Mouse (Mus musculus) right cerebral cortex, adult 2 months (tissue): ENCODE measurements around the gene Fam136a.
"Not testable (repeated sequence)": the region's sequence is repeated elsewhere in the genome, so short reads cannot be mapped to it uniquely, and the experiment has no call there.

Experiments used
- DNase-seq, 2 experiments: peaks; one replicate each; pipeline ENCODE4 v3.0.0; 2021 to 2022; ENCODE audit warnings: low spot score in 2 of 2

The Fam136a gene

DNA sequence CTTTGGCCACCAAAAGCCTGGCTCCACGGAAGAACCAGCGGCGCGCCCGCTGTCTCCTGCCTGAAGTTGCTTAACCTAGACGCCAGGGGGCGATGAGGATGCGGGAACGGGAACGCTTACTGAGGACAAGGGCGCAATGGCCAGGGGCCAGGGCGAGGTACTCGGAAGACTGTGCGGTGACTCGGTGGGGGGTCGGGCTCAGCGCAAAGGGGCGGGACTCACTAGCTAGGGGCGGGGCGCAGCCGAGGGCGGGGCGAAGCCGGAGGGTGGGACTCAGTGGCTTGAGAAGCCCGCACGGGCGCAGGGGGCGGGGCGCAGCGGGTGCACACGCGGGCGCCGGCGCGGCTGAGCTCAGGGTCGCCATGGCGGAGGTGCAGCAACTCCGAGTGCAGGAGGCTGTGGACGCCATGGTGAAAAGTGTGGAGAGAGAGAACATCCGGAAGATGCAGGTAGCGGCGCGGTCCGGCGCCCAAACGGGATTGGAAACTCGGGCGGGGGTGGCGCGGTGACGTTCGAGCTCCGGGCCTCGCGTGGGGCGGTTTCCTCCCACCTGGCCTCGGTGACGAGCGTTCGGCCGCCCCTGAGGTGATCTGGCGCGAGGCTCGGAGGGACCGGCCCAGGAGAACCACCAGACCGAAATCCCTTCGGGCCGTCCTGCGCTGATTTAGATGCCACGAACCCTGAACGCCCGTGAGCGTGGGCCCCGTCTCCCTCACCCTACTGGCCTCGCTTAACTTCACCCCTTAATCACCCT lies at the start of gene Fam136a:
TSS of gene Fam136a (plus strand) at position 276 of the 754 bp plus-strand sequence.
- DNase-seq: peak; percentile 90 to 92

DNA sequence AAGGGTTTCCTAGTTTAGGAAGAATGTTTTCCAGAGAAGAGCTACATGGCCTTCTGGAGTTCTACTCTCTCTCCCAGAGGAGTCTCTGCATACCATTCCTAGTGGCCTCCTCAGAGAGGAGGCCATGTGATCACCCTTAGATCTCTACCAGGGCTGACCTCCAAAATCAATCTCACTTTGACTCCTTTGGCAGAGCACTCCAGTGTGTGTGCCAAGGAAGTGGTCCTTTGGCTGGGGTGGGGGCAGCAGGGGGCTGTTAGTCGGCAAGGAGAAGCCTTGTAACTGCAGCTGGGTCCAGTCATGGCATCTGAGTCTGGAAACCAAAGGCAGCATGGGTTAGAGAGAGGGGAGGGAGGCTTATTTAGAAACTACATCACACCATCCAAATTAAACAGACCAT lies 48.4 kb upstream of the Fam136a start:
- no peak for DNase-seq

DNA sequence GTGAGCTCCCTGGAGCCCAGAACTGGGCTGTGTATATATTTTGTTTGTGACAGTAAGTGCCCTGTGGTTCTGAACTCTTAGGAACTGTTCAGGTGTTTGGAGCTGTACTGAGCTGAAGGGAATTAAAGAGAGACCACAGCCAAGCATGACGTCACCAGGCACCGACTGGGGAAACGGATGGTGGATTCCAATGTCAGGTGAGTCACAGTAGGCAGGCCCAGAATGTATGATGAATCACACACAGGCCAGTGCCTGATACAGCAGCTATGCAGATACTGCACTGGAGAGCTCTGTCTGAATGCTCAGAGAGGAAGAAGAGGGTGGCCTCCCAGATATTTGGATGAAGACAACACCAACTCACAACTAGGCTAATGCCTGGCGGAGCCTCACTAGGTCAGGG lies 46.6 kb upstream of the Fam136a start:
- DNase-seq: peak; percentile 38 to 56

DNA sequence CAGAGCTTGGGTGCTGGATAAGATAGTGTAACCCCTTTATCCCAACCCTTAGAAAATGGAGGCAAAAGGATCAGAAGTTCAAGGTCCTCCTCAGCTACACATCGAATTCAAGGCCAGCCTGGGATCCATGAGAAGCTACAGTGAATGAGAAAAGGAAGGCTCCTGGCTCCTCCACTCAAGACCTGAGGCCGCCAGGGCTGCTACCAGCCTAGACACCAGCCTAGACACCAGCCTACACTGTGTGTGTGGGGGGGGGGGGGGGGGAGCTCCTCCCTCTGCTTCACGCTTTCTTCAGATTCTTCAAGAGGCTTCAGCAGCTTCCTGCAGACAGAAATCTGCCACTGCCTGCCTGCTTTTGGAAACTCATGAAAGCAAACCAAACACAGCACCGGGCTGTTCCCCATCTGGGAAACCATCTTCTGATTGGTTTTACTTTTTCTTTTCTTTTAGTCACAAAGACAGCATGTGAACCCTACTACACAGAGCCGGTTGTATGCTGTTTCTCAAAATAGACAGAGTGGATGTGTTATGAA lies 43.3 kb upstream of the Fam136a start:
- DNase-seq: no peak

DNA sequence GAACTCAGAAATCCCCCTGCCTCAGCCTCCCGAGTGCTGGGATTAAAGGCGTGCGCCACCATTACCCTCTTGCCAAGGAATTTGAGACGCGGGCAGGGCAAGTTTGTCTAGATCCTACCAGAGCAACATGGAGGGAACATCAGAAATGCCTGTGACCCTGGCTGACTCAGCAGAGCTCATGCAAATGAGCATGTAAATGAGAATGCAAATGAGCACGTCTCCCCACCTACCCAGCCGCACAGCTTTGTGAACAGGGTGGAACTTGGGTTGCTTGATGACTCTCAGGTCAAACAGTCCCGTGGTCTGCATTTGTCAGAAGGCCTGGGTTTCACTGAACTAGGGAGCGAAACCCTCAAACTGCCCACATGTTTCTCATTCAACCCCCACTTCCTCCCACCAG lies 42.5 kb upstream of the Fam136a start:
- no peak for DNase-seq

DNA sequence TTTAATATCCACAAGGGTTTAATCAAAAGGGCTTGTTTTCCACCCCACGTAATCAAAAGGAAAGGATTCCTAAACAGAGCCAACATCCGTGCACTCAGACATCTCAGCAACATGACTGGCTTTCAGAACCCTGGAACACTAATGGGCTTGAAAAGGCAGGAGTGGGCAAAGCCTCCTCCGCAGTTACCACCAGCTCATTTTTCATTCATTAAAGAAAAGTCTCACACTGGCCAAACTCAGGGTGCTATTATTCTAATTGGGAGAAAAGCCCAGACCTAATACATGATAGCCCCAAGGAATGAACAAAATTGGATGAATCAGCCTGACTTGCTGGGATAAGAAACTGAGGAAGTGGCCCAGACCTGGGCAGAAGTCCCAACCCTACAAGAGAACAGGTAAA lies 41.0 kb upstream of the Fam136a start:
- no peak for DNase-seq

DNA sequence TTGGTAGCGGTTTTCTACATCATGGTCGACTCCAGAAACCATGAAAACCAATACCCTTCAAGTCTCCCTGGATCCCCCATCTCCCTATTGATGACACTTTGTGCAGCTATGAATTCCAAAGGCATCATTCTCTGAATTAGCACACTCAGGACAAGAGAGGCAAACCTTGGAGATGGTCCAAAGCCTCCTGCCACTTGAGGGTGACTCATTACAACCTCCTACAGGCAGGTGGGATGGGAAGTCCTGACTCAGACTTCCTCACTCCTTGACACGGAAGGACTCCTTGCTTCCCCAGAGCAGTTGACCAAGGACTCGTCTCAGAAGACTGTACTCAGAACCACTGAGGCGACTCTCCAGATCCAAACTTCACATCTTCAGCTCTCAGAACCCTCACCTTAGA lies 39.8 kb upstream of the Fam136a start:
- peak; percentile 17 to 22 for DNase-seq

DNA sequence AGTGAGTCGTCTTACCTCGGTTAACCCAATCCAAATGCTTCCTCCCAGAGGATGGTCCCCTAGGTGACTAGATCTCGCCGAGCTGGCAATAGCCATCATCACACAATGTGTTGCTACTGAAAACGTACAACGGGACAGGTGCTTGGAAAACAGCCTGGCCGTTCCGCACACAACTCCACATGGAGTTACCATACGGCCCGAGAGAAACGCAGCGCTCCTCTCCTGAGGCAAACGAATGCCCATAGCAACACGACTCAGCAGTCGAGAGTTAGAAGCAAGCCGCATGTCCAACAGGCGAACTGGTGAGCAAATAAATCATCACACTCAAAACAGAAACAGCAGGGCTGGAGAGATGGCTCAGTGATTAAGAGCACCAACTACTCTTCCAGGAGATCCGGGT lies 38.6 kb upstream of the Fam136a start:
- no peak for DNase-seq

DNA sequence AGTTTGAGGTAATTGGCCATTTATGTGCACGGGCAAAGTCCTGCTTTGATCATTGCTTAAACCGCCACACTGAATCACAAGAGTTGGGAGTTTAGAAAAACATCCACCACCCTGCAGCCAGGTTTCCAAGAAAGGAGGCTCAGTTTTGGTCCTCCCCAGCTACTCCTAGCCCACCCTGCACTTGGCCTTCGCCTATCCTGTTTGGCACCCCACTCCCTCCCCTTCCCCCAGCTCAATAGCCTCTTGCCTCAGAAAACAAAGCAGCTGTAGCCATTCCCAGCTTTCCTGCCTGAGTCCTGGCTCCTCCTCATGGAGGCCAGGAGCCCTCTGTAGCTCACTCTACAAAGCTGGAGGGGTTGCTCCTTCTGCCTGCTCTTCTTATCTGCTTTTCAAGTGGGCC lies 37.1 kb upstream of the Fam136a start:
- no peak for DNase-seq

DNA sequence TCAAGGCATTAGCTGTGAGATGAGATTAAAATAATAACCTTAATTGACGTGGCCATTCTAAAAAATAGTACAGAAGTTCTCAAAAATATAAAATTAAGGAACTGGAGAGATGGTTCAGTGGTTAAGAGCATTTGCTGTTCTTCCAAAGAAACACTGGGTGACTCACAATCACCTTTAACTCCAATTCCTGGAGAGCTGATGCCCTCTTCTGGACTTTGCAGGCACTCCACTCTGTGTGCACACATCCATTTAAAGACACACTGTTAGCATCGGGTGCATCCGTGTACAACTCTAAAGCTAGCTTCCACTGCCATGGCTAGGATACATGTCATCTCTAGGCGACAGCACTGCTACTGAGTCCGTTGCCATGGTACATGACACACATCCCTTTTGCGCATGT lies 35.5 kb upstream of the Fam136a start:
- no peak for DNase-seq

DNA sequence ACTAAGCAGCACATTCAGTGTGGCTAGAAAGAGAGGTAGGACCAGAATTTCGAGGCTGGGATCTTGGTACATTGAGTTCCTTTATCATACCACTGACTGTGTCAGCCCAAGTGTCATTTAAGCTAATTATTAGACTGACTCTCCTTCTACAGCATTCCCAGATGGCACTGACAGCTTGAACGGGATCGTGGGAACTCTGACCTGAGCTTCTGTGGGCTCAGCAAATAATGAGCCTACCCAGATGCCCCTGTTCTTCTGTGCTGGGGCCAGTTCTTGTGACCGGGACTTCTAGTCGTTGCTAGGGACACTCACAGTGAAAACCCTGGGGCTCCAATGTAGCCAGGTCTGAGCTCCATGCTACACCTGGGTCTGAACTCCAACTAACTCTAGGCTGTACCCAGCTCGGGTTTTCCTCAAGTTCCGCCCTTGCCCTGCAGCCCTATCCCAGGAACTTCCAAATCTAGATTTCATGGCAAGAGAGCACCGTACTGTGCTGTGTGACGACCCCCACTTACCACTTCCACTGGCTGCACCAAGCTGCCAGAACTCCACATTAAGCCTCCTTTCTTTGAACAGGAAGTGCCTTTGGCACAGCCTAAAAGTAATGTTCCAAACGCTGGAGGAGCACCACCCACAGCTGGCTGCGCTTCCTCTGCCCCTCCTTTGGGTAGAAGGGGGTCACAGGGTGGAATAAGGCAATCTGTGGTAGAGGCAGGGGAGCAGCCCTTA lies 30.2 kb upstream of the Fam136a start:
- DNase-seq: no peak

DNA sequence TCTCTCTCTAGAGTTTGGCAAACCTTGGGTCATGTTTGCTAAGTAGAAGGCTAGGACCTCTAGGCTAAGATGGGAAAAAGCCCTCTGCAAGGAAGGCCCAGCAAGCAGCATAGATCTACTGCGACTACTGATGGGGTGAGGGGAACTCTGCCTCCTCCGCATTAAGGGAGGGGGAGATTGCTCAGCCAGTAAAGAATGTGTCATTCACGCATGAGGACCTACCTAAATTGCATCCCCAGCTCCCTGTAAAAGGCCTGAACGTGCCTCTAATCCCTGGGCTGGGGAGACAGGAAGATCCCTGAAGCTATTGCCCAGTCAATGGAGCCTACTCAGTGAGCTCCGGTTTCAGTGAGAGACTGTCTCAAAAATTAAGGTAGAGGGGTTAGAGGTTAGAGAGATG lies 29.6 kb upstream of the Fam136a start:
- no peak for DNase-seq

DNA sequence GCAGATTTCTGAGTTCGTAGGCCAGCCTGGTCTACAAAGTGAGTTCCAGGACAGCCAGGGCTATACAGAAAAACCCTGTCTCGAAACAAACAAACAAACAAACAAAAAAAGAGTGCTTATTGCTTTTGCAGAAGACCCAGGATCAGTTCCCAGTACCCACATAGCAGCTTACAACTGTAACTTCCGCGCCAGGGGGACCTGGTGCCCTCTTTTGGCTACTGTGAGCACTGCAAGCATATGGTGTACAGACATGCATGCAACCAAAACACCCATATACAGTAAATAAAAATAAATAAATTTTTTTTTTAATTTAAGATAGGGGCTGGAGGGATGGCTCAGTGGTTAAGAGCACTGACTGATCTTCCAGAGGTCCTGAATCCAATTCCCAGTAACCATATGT lies 29.1 kb upstream of the Fam136a start:
- DNase-seq: not testable (repeated sequence)

DNA sequence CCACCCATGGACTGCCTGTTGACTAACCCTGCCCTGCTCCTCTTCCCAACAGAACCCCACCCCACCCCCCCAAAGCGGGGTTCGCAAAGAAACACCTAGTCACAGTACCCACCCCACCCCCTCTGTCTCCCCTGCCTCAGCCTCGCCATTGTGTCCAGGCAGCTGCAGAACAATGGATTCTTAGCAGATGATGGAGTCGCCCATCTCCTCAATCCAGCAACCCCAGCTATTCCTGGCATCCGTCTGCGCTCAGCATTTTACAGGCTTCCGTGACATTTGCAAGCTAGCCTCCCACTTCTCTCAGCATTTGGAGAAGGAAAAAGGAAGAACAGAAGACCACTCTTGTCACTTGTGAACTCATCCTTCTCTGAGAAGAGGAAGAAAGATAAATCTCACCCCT lies 21.8 kb upstream of the Fam136a start:
- peak; percentile 36 to 45 for DNase-seq

DNA sequence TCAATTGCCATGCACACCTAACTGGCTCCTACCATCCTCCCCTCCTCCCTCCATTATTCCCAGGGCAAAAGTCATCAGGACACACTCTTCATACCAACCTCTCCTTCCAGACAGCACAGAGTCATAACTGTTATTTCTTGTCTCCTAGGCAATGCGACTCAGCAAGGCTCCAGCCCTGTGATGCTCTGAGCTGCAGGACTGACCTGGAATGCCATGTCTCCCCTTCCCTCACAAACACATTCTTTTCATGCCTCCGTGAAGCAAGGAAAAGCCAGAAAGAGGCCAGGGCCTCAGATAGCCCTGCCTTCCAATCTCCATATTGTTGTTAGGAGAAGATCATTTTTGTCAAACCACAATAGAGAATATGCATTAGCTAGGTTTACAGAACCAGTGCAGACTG lies 19.4 kb upstream of the Fam136a start:
- no peak for DNase-seq

DNA sequence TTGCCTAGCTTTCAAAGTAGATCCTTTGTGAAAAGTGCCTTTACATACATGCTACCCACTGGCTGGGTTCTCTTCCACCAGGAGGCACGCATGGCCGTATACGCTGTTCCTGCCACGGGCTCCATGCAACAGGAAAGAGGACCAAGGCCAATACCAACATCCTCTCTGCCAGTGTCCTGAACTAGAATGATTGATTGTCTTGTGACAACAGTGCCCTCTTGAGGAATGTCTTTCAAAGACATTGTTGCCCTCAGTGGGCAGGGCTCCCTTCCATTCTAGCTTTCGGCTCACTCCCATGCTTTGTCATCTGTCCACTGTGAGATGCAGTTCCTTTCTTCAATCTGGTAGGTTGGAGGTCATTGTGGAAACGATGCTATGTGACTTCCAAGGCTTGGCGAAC lies 16.2 kb upstream of the Fam136a start:
- no peak for DNase-seq

DNA sequence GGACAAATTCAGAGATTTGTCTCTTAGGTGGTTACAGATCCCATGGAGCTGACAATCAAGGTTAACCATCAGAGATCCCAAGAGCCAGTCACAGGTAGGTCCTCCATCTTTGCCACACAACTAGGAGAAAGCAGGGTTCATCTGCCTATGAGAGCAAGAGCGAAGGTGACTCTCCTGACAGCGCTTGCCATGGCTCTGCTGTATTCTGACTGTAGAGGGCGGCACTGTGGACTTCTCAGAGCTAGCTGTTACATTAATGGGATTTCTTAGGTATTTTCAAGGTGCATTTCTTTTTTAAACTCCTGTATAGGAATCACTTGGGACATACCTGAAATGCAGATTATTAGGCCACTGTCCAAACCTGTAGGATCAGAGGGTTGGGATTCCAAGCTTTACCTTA lies 10.5 kb upstream of the Fam136a start:
- DNase-seq: no peak

DNA sequence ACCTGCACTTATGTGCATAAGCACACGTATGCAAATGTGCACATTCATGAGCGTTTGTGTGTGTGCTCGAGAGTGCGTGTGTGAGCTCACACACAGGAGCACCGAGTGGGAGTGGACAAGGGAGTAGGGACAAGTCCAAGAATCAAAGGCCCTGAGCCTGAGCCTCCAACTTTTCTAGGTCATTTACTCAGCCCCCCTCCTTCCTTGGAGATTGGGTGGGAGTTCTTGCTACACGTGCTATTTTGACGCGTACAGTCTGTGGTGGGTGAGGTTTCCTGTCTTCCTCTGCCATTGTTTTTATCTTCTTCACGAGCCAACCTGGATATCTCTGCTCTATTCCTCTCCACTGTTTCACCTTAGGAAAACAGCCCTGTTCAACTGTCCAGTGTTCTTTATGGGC lies 8.5 kb upstream of the Fam136a start:
- DNase-seq: no peak

DNA sequence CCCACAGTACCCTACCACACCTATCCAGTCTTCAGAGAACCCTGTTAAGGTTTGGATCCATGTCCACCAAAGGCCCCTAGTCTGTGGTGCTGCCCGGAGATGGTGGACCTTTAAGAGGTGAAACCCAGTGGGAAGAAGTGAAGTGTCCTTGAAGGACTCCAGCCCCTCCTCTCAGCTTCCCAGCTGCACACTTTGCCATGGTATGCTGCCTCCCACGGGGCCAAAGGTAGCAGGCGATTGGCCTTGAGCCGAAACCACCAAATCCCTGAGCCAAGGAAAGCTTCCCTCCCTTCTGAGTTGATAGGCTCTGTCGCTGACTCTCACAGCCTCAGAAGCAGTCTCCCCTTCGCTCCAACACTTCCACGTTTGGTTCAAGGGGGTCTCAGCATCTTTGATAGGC lies 4.8 kb upstream of the Fam136a start:
- DNase-seq: no peak

DNA sequence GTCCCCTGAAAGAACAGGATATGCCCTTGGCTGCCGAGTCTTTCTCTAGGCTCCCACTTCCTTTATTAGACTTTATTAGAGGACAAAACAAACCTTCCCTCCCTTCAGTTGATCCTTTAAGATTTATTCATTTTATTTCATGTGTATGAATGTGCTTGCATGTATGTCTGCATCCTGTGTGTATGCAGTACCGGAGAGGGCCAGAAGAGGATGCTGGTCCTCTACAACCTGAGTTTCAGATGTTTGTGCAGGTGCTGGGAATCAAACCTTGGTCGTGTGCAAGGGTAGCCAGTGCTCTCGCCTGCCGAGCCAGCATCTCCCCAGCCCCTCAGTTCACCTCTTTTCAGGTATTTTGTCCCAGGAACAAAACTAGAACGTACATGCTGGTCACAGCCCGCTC lies 4.1 kb upstream of the Fam136a start:
- DNase-seq: no peak

DNA sequence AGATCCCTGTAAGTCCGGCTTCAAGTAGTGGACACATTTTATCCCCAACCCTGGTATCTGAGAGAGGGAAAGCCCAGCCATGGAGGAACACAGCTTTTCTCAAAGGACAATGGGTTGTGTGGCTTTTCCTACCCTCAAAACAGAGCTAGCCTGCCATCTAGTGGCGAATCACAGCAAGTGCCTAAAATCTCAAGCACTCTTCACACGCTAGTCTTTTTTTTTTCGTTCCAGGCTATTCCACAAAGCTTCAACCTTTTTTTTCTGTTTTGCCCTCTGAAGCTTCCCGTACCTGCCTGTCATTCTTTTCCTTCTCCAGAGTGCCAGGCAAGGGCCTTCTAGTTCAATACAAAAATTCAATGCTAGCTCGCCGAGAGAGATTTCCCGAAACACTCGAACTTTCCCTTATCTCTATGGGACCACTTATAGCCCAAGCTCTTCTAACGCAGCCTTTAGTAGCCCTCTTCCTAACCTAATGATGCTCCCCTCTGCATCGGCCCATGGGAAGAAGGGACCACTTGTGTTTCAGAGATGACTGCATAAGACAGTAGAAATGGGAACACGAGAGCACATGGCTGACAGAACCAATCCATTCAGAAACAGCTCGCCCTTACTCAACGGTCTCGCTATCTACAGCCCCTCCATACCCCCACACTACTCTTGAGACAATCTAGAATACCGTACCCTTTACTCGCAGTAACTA lies 854 bp upstream of the Fam136a start:
- peak; percentile 81 to 89 for DNase-seq

DNA sequence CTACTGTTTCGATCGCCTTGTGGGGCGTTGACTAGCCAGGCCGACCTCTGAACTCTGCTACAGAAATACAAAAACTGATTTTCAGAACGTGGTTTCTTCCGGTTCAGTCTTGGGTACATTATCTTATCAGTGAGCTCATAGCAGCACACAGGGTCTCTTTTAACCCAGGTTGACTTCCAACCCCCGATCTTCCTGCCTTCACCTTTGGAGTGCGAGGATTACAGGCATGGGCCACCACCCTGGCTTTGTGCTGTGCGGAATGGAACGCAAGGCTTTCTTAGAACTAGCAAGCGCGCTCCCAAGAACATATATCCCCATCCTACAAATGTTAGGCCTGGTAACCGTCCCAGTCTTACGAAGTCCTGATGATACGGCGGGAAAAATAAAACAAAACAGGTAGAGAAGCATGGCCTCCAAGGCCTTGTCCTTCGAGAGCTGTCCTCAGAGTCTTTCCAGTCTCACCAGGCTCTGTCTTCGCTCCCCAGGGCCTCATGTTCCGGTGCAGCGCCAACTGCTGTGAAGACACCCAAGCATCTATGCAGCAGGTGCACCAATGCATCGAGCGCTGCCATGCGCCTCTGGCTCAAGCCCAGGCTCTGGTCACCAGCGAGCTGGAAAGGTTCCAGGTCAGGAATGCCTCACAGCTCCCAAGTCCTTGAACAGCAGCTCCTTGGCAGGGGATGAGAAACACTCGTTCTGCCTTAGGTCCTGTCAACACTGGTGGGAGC lies 843 bp downstream of the Fam136a start:
- DNase-seq: peak; percentile 34 to 38
